Mouse (Mus musculus) liver, adult 2 months (tissue): ENCODE results near the gene Smoc1.

Source experiments
- CTCF ChIP-seq: fragments of 200-500 bp; IDR thresholded peaks from 2 replicates; pipeline ENCODE4 v1.5.1; 2011; ENCODE audit warnings: low read depth, low read length, control low read depth
- POLR2A ChIP-seq: fragments of 200-500 bp; IDR thresholded peaks from 2 replicates; pipeline ENCODE4 v1.6.1; 2011; ENCODE audit warnings: low read length, control low read depth; ENCODE audit not compliant: insufficient read depth; ENCODE audit errors: extremely low read depth

- TF ChIP-seq POLR2A, result no peak
- no peak for TF ChIP-seq CTCF
Measured at GRCm38 (mm10) chr12:81189636-81190035, 163.0 kb downstream of the Smoc1 start.
